Mouse (Mus musculus): ENCODE measurements around the gene Mrps21. TPM values are rescaled to one million over a fixed set of nuclear protein-coding genes. Genes with fewer than 3 reads are reported as not detected.
A peak's percentile ranks its signal among the peaks of the same experiment; 100 is the strongest.
"Not testable (repeated sequence)": the region's sequence is repeated elsewhere in the genome, so short reads cannot be mapped to it uniquely, and the experiment has no call there.

The Mrps21 gene
- polyA plus RNA-seq, 1 experiment from 2014 or later = 374 TPM

DNA sequence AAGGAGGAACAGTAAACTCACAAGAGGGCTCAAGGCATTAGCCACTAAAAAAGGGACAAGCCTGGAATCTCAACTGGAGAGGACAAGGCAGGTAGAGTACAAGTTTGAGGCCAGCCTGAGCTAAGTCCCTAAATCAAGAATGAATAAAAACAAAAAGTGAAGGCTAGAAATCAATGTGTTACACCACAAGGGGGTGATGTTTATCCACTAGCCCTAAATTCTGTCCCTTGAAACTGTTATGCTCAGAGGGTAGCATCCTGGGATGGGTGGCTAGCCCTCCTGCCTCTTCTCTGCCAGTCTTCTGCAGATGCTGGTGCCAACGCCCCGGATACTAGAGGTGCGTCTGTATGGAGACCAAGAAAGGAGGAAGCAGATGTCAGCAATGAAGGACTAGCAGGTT lies 11.0 kb downstream of the Mrps21 start:
- H3K9me3 ChIP-seq = no peaks in the 10 kb centered on the region
- no peaks in the 10 kb centered on the region for H3K27me3 ChIP-seq (replicated peaks; ENCODE audit: low read depth, poor library complexity, severe bottlenecking)
- H3K36me3 ChIP-seq (replicated peaks) = peaks cover 40% of the 10 kb centered on the region
- H3K27ac ChIP-seq (replicated peaks) = no peak overlapping the region
- no peak for DNase-seq (ENCODE audit: low spot score)
- no peaks in the 10 kb centered on the region for H3K4me1 ChIP-seq
- 83% methylated on average over 3 of the region's 3 CpGs for WGBS
- H3K4me3 ChIP-seq = no peak overlapping the region

GRCm38 (mm10) chr3:95858278-95858677 lies 13.0 kb downstream of the Mrps21 start:
- WGBS = 84% methylated on average over 3 of the region's 3 CpGs
- DNase-seq (ENCODE audit: low spot score); H3K4me3 ChIP-seq: not testable (repeated sequence)

DNA sequence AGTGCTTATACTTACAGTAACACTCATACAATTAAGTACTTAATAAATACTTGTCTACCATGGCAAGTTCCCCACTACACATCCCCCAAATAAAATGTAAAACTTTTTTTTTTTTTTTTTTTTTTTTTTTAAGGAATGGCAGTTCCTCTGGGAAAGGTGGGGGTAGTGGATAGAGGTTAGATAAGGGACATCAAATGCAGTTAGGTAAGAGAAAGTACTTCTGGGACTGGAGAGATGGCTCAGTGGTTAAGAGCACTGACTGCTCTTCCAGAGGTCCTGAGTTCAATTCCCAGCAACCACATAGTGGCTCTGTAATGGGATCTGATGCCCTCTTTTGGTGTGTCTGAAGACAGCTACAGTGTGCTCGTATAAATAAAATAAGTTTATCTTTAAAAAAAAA lies 14.3 kb downstream of the Mrps21 start:
- H3K9me3 ChIP-seq; H3K27me3 ChIP-seq (replicated peaks; ENCODE audit: low read depth, poor library complexity, severe bottlenecking); H3K4me1 ChIP-seq; DNase-seq (ENCODE audit: low spot score); H3K4me3 ChIP-seq; H3K27ac ChIP-seq (replicated peaks): not testable (repeated sequence)
- 83% methylated on average over 1 of the region's 1 CpGs for WGBS
- peaks cover 27% of the 10 kb centered on the region for H3K36me3 ChIP-seq (replicated peaks)

More at GRCm38 (mm10) chr3:95858278-95858677, 13.0 kb downstream of the Mrps21 start:
- H3K36me3 ChIP-seq (replicated peaks) = peaks cover 25% of the 10 kb centered on the region
- H3K9me3 ChIP-seq; H3K4me1 ChIP-seq; H3K27me3 ChIP-seq (replicated peaks; ENCODE audit: low read depth, poor library complexity, severe bottlenecking); H3K27ac ChIP-seq (replicated peaks): not testable (repeated sequence)

DNA sequence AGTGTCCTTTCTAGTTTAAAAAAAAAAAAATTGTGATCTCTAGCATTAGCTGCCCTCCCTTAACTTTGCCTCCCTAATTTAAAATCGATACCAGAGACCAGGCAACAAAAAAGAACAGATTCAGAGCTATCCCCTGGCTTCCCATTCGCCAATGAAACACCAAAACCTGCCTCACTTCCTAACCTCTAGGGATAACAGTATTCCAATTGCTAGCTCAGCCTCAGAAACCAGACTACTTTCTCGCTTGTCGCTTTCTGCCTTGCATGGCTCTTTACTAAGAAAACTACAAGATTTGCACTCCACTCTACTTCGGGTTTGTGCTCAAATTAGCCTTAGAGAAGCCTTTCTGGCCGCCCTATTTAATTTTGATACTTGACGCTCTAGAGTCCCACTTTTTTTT lies 15.2 kb downstream of the Mrps21 start:
- no peak for DNase-seq (ENCODE audit: low spot score)
- H3K27me3 ChIP-seq (replicated peaks; ENCODE audit: low read depth, poor library complexity, severe bottlenecking) = no peaks in the 10 kb centered on the region
- WGBS = 26% methylated on average over 7 of the region's 7 CpGs
- H3K4me3 ChIP-seq = peak overlapping the region; percentile 78
- H3K4me1 ChIP-seq = peaks cover 8% of the 10 kb centered on the region
- H3K27ac ChIP-seq (replicated peaks) = peak overlapping the region; percentile 91
- no peaks in the 10 kb centered on the region for H3K9me3 ChIP-seq
- peaks cover 27% of the 10 kb centered on the region for H3K36me3 ChIP-seq (replicated peaks)

DNA sequence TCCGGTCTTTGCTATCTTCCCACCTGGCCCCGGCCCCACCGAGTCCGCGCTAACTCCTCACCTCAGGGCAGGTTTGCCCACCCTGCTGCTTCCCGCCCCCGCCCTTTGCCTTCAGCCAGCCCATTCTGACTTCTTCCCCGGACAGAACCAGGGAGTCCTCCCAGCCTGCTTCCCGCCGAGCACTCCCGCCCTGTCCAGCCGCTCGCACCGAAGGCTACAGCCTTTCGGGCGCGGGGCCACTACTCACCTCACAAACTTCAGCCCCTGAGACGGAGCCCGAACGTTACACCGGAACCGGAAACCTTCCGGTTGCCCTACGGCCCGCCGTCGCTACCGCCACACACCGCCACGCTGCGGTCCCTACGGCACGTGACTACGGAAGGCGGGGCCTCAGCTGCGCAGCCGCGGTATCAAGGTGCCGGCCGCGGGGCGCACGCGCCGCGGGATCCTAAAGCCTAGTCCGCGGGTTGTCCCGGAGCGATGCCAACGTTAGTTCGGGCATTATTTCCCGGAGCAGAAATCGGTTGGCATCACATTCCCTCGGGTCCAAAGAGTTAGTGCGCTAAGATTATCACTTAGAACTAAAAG lies 15.7 kb downstream of the Mrps21 start, which contains the start of gene Prpf3:
Gene Prpf3 (minus strand): TSS at position 384 of the 588 bp plus-strand sequence.
- peaks cover 32% of the 10 kb centered on the region for H3K36me3 ChIP-seq (replicated peaks)
- under 1% methylated on average over 56 of the region's 56 CpGs for WGBS
- no peaks in the 10 kb centered on the region for H3K27me3 ChIP-seq (replicated peaks; ENCODE audit: low read depth, poor library complexity, severe bottlenecking)

DNA sequence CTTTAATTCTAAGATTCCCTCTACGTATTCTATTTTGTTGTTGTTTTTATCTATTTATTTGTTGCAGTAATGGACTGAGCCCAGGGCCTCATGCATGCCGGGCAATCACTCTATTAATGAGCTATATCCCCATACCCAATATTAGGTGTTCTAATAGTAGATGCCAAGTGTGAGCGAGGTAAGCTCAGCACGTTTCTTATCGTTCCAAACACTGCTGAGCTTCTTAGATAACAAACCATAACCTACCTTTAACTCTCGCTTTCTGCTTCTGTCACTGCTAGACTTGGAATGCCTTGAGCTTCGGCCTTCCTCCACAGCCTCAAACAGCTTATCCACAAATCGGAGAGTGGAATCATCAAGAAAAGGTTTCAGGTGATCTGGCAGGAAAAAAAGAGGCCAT lies 20.0 kb downstream of the Mrps21 start:
- no peaks in the 10 kb centered on the region for H3K9me3 ChIP-seq
- H3K36me3 ChIP-seq (replicated peaks) = peaks cover 74% of the 10 kb centered on the region
- no peak for DNase-seq (ENCODE audit: low spot score)
- H3K27ac ChIP-seq (replicated peaks) = no peak overlapping the region
- 93% methylated on average over 8 of the region's 8 CpGs for WGBS
- no peak overlapping the region for H3K4me3 ChIP-seq
- peaks cover 8% of the 10 kb centered on the region for H3K4me1 ChIP-seq
- no peaks in the 10 kb centered on the region for H3K27me3 ChIP-seq (replicated peaks; ENCODE audit: low read depth, poor library complexity, severe bottlenecking)

More for the DNA sequence above, 15.7 kb downstream of the Mrps21 start, which contains the start of gene Prpf3:
- H3K4me3 ChIP-seq = peak within 1 kb of the TSS; percentile 78
- peaks cover 8% of the 10 kb centered on the region for H3K4me1 ChIP-seq
- peak within 1 kb of the TSS; percentile 91 for H3K27ac ChIP-seq (replicated peaks)
- no peaks in the 10 kb centered on the region for H3K9me3 ChIP-seq
- DNase-seq (ENCODE audit: low spot score) = peak; percentile 95

- H3K4me1 ChIP-seq = peaks cover 8% of the 10 kb centered on the region
- H3K4me3 ChIP-seq = no peak overlapping the region
- H3K36me3 ChIP-seq (replicated peaks) = peaks cover 82% of the 10 kb centered on the region
- no peaks in the 10 kb centered on the region for H3K9me3 ChIP-seq
- no peaks in the 10 kb centered on the region for H3K27me3 ChIP-seq (replicated peaks; ENCODE audit: low read depth, poor library complexity, severe bottlenecking)
- no peak for DNase-seq (ENCODE audit: low spot score)
- no peak overlapping the region for H3K27ac ChIP-seq (replicated peaks)
- WGBS = 82% methylated on average over 4 of the region's 4 CpGs
These were observed 20.7 kb downstream of the Mrps21 start for GRCm38 (mm10) chr3:95850611-95851010.

- Histone ChIP-seq H3K4me1 (no peaks in the 10 kb centered on the region), H3K36me3 (replicated peaks) (peaks cover 100% of the 10 kb centered on the region), H3K27me3 (replicated peaks; ENCODE audit: low read depth, poor library complexity, severe bottlenecking) (no peaks in the 10 kb centered on the region), H3K4me3 (no peak overlapping the region), H3K27ac (replicated peaks) (no peak overlapping the region), H3K9me3 (no peaks in the 10 kb centered on the region)
- no peak for DNase-seq (ENCODE audit: low spot score)
- 84% methylated on average over 3 of the region's 3 CpGs for WGBS
These were observed 28.7 kb downstream of the Mrps21 start for GRCm38 (mm10) chr3:95842503-95843214.

DNA sequence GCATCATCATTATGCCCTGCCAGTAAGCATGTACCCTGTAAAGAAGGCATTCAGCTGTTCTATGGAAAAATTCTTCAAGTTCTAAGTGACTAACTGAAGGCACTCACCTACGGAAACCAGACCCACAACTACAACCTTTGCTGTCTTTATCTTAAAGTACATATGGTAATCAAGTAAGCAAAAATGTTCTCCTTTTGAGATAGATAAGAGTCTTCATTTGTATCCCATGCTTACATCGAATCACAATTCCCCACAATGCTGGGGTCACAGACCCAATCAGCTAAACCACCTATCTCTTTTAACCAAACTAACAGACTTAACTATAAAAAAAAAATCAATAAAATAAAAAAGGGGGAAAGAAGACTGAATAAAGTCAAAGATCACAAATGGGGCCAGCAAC lies 32.1 kb downstream of the Mrps21 start:
- Histone ChIP-seq H3K4me1 (no peaks in the 10 kb centered on the region), H3K4me3 (no peak overlapping the region), H3K27me3 (replicated peaks; ENCODE audit: low read depth, poor library complexity, severe bottlenecking) (no peaks in the 10 kb centered on the region), H3K9me3 (no peaks in the 10 kb centered on the region), H3K27ac (replicated peaks) (no peak overlapping the region), H3K36me3 (replicated peaks) (peaks cover 100% of the 10 kb centered on the region)
- 97% methylated on average over 2 of the region's 2 CpGs for WGBS
- no peak for DNase-seq (ENCODE audit: low spot score)

GRCm38 (mm10) chr3:95829053-95829452 lies 42.3 kb downstream of the Mrps21 start:
- no peaks in the 10 kb centered on the region for H3K27me3 ChIP-seq (replicated peaks; ENCODE audit: low read depth, poor library complexity, severe bottlenecking)
- no peak for DNase-seq (ENCODE audit: low spot score)
- H3K36me3 ChIP-seq (replicated peaks) = peaks cover 69% of the 10 kb centered on the region
- no peak overlapping the region for H3K27ac ChIP-seq (replicated peaks)
- H3K9me3 ChIP-seq = no peaks in the 10 kb centered on the region
- H3K4me3 ChIP-seq = no peak overlapping the region
- no peaks in the 10 kb centered on the region for H3K4me1 ChIP-seq
- 98% methylated on average over 4 of the region's 4 CpGs for WGBS

GRCm38 (mm10) chr3:95826275-95826674 lies 45.0 kb downstream of the Mrps21 start:
- Histone ChIP-seq H3K9me3 (no peaks in the 10 kb centered on the region), H3K36me3 (replicated peaks) (peaks cover 41% of the 10 kb centered on the region), H3K27me3 (replicated peaks; ENCODE audit: low read depth, poor library complexity, severe bottlenecking) (no peaks in the 10 kb centered on the region), H3K4me1 (no peaks in the 10 kb centered on the region), H3K27ac (replicated peaks) (no peak overlapping the region), H3K4me3 (no peak overlapping the region)
- WGBS = 70% methylated on average over 2 of the region's 2 CpGs
- DNase-seq (ENCODE audit: low spot score) = no peak

GRCm38 (mm10) chr3:95820046-95821010 lies 51.0 kb downstream of the Mrps21 start:
- DNase-seq (ENCODE audit: low spot score) = no peak
- H3K9me3 ChIP-seq = no peaks in the 10 kb centered on the region
- H3K4me3 ChIP-seq = peak overlapping the region; percentile 93
- peaks cover 21% of the 10 kb centered on the region for H3K4me1 ChIP-seq
- 48% methylated on average over 10 of the region's 10 CpGs for WGBS
- H3K27me3 ChIP-seq (replicated peaks; ENCODE audit: low read depth, poor library complexity, severe bottlenecking) = no peaks in the 10 kb centered on the region
- peak overlapping the region; percentile 97 for H3K27ac ChIP-seq (replicated peaks)
- H3K36me3 ChIP-seq (replicated peaks) = peaks cover 12% of the 10 kb centered on the region

Data from embryonic facial prominence, embryonic 10.5 days (tissue).